Mouse (Mus musculus) ovary, adult 18-20 months (tissue): Measurements from ENCODE around the gene Fgfr2.
"Not testable (repeated sequence)": the region's sequence is repeated elsewhere in the genome, so short reads cannot be mapped to it uniquely, and the experiment has no call there.

Experiments
- DNase-seq: peaks from one replicate; pipeline ENCODE4 v3.0.0; 2022; ENCODE audit warnings: low spot score, mixed read lengths

The Fgfr2 gene

DNA sequence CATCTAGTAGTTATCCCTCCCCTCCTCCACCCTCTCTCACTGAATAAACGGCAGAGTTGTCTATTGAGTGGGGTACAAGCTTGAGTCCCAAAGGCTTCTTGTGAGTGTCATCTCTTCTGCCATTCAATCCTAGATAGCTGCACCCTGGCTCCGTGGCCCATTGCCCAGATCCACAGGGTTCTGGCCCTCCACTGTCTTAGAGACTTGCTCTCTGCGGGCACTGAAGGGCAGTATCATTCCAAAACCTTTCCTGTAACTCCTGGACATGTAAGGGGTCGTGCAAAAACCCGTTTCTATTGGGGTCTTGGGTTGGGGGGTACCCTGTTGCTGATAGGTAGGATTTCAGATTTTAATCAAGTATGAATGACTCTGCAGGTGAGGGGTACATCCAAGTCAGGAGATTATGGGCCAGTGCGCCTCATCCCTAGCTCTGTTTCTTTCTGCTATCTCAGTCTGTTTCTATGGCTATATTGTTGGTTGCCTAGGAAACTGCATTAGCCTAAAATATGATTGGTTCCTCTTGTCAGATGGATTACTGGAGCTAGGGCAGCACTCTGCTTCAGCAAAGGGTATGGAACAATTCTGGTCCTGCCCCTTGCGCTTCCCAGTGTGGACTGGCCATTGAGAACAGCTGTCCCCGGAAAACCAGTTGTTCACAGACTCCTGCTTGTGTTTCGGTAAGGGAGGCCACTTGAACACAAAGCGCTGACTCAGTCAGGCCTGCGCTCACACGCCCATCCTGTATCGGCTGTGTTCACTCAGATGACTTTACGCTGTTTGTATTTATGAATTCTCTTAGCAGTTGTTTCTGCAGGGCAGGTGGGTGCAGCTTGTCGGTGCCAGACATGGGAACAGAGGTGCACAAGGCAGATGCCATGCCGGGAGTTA, 2426.6 kb downstream of the Fgfr2 start:
- DNase-seq = no peak

GRCm38 (mm10) chr7:130695669-130696338, 2427.3 kb downstream of the Fgfr2 start:
- no peak for DNase-seq

DNA sequence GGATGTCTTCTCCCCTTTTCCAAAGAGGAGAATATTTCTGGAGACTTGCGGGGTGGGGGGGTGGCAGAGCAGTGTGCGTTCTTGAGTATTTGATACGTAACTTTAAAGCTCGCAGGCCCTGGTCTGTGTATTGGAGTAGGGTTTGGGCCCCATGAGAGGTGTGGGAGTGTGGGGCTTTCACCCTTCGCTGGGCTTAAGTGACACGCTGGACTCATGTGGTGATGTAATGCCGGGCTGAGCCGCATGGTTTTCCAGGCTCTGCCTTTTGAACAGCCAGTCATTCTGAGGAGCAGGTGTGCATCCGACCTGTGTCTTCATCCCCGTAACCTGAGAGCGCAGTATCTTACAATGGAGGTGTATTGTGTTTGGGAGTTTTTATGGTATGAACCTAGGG, 2429.4 kb downstream of the Fgfr2 start:
- DNase-seq = no peak

GRCm38 (mm10) chr7:130692943-130693799, 2430.0 kb downstream of the Fgfr2 start:
- no peak for DNase-seq

DNA sequence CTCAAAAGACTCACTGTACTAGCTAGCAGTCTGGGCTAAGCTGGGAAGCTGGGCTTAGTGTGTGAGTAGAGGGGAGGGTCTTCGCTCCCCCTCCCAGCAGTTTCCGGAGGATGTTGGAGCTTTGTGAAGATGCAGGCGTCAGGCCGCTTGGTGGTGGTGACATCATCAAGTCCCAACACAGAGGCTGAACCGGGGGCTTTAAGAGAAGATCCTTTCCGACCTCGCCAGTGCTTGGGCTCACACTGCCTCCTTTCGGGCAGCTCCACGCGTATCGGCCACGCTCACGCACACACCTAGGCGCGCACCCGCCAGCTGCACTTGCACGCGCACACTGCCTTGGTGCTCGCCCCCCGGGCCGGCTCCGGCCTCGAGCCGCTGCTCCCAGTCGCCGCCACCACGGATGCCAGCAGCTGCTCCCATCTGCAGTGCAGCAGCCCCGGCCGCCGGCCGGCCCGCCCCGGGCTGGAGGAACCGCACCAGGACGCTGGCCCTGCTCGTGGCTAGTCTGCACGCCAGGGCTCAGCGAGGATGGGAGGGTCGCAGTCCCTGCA, 2430.7 kb downstream of the Fgfr2 start:
- peak; percentile 22 for DNase-seq

GRCm38 (mm10) chr7:130691931-130692330, 2431.2 kb downstream of the Fgfr2 start:
- no peak for DNase-seq

- no peak for DNase-seq
These were observed 2432.3 kb downstream of the Fgfr2 start for GRCm38 (mm10) chr7:130690869-130691268.

GRCm38 (mm10) chr7:130688601-130689000, 2434.5 kb downstream of the Fgfr2 start:
- no peak for DNase-seq

DNA sequence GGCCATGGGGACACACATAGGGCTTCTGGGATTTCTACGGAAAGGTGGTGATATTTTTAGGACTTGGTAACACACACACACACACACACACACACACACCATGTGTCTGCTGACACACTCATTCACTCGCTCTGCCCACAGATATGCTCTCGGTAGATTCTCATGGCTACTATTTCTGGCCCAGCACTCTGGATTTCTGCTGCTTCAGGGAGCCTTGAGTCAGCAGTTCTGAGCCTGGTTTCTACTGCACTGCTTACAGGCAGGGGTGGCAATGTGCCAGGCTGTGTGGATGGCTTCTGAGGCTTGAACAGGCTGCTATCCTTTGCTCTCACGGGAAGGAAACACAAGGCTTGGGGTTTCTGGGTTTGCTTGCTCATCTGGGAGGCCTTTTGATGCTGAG, 2441.4 kb downstream of the Fgfr2 start:
- DNase-seq = peak; percentile 49

GRCm38 (mm10) chr7:130678414-130678813, 2444.7 kb downstream of the Fgfr2 start:
- no peak for DNase-seq

DNA sequence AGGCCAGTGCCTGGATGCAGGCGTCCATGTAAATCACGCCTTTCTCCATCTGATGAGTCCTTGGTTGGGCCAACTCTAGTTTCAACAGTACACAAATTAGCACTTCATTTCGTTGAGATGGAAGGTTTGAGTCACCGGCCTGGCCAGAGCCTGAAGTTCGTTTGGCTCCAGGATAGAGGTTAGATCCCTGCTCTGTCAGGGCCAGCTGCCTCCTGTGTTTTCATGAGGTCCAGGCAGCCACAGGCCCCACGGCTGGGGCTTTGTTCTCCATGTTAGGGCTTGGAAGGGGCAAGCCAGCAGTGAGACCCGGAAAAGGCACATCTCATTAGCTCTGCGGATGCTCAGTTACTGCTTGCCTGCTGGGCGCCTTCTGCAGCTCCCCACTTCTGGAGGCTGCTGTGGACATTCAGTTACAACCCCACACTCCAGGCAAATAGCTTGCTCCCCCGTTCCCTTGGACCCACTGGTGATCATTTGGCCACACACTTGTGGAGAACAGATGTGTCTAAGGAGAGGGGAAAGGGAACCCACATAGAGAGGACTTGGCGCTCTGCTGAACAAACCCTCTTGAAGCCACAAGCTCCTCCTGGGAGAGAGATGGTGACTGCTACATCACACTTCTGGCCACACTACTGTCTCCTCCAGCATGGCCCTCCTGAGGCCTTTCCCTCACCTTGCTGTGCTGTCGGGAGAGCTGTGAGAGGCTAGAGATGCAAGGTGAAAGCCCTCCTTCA, 2445.4 kb downstream of the Fgfr2 start:
- no peak for DNase-seq

DNA sequence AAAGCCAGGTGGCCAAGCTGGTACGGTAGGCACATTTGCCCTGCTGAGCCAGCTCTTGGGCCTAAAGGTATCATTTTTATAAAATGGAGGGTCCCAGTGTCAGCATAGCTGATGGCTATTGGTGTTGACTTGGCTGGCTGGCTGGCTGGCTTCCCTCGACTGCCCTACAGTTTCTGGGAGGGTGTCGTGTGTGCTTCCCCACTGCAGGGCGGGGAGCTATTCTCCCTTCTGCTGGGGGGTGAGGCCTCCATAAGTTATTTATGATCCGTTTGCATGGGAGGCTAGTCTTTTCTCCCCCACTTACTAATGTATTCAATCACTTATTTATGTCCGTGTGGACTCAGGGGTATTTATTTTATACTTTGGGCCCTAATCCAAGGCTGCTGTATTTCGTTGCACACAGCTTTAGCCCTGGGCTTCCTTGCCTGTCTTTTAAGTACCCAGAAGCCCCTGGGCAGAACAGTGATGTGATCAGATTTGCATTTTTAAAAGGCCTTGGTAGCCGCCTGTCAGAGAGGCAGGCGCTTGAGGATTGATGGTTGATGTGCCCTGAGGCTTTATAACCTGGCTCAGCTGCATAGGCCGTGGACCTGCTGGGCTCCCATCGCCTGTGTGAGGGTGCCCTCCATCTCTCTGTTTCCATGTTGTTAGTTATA, 2446.1 kb downstream of the Fgfr2 start:
- no peak for DNase-seq

- DNase-seq = no peak
These were observed 2448.6 kb downstream of the Fgfr2 start for GRCm38 (mm10) chr7:130674526-130674925.

GRCm38 (mm10) chr7:130673169-130674033, 2449.7 kb downstream of the Fgfr2 start:
- peak; percentile 34 for DNase-seq

DNA sequence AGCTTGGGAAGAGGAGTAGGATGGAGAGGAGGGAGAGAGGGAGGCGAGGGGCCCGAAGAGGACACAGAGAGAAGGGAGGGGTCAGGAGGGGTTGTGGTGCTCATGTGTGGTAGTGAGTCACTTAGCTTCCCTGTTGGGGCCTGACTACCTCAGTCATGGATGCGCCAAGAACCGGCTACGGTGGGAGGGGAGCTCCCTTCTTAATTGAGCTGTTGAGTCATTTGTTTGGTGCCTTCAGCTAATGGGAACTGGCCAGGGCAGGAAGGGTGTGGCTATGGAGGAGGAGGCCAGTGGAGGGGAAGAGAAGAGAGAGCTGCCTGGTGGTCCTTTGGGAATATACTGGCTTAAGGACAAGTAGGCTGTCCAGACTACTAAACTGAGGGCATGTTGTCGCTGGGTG, 2451.8 kb downstream of the Fgfr2 start:
- peak; percentile 52 for DNase-seq

DNA sequence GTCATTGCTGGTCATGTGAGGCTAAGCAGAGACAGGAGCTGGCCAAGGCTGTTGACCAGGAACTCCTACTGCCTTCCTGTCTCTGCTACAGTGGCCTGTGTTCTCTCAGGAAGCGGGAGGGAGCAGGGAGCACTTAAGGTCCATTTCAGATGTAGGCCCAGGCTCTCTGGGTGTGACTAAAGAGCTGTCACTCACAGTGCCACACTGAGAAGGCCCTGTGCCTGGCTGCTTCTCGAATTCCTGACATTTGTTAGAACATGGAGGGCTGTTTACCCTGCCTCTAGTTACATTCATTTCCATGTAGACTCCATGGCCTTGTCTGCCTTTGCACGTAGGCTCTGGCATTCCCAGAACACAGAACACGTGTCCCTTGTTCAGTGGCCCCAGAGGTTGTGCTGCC, 2452.8 kb downstream of the Fgfr2 start:
- no peak for DNase-seq

GRCm38 (mm10) chr7:130669370-130669881, 2453.7 kb downstream of the Fgfr2 start:
- no peak for DNase-seq

- DNase-seq = no peak
These were observed 2454.3 kb downstream of the Fgfr2 start for GRCm38 (mm10) chr7:130668729-130669281.

GRCm38 (mm10) chr7:130668013-130668412, 2455.1 kb downstream of the Fgfr2 start:
- DNase-seq = not testable (repeated sequence)
